Mouse (Mus musculus): Measurements from ENCODE around the gene Tatdn3. TPM values are rescaled to one million over a fixed set of nuclear protein-coding genes. Genes with fewer than 3 reads are reported as not detected.

Tatdn3 gene
- total RNA-seq, 2 experiments from 2014 or later: 11.8 to 12.3 TPM

GRCm38 (mm10) chr1:191075199-191075883 lies 12.6 kb upstream of the Tatdn3 start:
- peak; percentile 21 for DNase-seq

DNA sequence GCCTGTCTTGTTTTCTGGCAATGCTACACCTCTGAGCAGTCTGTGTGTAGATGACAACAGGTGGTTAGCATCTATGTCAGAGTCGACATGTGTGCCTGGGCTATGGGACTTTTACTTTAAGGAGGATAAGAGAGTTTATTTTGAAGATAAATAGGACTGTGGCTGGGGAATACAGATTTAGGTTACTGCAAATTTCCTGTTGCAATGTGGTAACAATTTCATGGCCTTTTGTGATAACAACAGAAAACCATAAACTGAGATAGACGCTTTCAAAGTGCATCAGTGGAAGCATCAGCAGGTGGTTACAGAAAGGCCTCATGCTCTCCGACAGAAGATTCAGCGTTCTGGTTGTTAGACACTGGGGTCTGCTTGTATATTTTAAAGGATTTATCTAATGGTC lies 10.8 kb upstream of the Tatdn3 start:
- DNase-seq: no peak

DNA sequence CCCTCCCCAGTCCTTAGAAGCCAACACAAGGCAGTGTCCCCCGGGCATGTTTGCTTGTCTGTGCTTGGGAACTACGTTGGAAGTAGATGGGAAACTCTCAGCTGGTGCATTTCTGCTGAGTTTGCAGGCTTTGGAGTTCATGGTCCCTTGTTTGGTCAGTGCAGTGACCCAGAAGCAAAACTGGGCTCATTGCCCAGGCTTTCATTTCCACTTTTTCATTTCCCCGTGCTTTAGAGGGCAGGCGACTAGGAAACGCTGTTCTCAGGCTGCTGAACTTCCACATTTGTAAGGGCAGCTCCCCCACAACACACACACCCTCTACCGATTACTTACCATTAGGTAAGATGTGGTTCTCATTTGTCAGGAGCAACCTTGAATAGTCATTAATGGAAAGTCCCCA lies 10.3 kb upstream of the Tatdn3 start:
- DNase-seq: peak; percentile 27

- DNase-seq: no peak
Measured at GRCm38 (mm10) chr1:191072329-191072913, 9.7 kb upstream of the Tatdn3 start.

- no peak for DNase-seq
Measured at GRCm38 (mm10) chr1:191071613-191072012, 8.9 kb upstream of the Tatdn3 start.

DNA sequence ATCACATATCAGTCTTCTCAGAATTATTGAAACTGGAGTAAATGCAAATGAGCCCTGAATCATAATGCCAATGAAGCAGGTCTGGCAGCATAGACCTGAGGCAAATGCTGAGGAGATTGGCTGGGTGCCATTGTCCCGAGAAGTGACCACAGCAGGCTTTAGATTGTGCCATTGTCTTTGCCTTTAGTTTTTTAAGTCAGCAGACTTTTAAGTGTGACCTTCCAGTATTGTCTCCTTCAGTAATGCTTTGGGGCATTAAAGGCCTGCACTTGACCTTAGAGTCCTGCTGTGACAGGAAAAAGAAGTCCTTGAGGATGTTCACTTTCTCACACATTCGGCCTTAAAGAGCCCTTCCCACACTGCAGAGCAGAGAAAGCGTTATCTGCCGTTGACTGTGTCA lies 7.5 kb upstream of the Tatdn3 start:
- DNase-seq: no peak

DNA sequence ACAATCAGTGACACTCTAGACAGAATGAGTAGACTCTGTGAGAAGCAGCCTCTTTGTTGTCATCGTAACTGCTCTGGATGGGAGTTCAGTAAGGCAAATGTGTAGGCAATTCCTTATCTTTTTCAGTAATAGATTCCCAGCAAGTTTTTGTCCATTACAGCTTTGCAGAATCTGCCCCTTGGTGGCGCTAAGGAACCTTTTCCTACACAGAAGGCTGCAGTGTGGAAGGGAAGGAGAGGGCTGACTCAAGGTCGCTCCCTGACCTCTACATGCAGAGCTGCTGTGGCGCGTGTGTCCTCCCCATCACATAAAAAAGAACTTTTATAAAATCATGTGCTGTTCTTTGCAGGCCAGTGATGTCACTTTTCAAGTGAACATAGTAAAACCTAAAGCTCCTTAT lies 5.6 kb upstream of the Tatdn3 start:
- DNase-seq: no peak

- no peak for DNase-seq
Measured at GRCm38 (mm10) chr1:191065188-191065587, 2.5 kb upstream of the Tatdn3 start.

DNA sequence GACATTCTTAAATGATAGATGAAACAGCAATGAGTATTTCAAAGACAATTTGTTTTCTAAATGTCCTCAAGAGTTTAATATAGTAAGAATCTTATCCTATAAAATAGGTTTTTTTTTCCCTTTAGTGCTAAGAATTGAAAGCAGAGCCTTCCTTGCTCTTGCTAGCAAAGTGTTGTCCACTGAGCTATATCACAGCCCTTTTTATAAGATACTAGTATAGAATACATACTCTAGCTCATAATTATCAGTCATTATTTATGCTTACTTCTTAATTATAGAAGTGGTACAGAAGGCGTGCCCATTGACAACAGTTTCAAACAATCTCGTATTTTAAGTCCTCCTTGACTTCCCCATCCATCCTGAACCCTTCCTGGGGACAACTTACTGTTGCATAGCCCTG lies 1.8 kb upstream of the Tatdn3 start:
- no peak for DNase-seq

DNA sequence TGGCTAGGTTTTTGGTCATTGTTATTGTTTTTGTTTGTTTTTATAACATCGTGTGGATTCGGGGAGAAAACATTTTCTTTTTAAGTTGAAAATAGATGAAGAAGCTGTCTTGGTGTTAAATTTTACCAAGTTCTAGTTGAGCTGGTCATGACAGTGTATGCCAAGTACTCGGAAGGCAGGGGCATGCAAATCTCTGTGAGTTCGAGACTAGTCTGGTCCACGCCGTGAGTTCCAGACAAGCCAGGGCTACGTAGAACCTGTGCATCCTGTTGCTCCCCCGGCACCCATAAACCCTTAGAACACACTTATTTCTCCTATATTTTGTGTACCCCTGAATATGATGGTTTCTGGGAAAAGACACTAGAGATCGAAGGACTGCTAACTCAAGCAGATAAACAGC lies 968 bp upstream of the Tatdn3 start:
- no peak for DNase-seq

DNA sequence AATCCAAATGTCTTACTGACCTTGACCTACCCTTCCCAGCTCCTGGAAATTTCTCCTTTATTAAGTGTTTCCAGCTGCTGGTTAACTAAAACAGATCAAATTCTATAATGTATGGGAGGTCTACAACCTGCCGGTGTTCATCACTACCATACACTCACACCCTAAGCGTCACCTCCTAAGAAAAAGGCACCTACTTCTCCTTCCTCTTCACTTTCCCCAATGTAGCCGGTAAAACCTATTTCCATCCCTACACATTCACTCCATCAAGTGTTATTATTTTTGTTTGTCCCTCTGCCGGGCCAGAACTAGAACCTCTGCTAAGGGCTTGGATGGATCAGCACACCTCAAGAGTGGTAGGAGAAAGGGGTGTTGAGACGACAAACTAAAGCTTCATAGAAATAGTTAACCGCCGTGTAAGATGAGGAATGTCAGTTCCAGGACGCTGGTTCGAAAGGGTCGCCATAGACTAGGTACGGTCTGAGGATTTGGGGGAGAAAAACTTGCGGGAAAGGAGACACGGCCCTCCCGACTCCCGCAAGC lies 421 bp downstream of the Tatdn3 start:
- DNase-seq: no peak

DNA sequence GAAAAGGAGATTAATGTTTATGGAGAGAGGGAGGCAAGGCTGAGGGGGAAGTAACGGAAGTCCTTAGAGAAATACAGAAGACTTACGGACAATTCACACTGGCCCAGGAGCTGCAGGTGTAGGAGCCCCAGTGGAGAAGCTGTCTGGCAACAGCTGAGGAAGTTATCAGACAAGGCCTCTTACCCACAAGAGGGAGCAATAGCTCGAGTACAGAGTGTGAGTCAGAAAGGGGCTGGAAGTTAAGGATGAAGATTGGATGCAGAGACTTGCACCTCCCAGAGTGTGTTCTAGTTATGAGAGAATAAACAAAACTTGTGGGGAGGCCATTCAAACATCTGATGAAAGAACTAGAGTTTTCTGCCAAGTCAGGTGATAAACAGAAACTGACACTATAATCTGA lies 5.3 kb downstream of the Tatdn3 start:
- DNase-seq: no peak

GRCm38 (mm10) chr1:191055533-191055873 lies 7.2 kb downstream of the Tatdn3 start:
- DNase-seq: no peak

DNA sequence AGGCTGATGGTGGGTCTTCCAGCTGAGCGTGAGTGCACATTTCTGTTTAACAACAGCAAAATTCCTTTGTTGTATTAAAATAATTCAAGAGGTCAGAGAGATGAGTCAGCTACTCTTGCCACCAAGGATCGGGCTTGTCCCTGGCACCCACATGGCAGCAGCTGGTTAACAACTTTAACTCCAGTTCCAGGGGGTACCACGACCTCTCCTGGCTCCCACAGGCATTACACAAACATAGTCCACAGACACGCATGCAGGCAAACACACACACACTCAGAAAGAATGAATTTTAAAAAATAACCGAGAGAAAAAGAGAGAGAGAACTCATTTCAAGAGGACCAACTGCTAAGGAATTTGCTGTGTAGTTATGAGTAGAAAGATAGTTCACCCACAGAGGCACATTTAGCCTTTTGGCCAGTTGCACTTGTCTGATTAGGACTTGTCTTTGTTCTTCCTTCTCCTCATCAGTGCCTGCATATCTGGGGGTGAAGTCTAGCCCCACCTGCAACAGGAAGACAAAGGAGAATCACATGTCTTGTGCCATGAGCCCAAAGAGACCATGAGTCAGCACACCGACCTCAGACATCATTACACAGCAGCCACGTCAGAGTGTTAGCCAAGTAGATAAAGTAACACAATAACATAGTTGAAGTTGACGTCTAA lies 7.7 kb downstream of the Tatdn3 start:
- DNase-seq: no peak

DNA sequence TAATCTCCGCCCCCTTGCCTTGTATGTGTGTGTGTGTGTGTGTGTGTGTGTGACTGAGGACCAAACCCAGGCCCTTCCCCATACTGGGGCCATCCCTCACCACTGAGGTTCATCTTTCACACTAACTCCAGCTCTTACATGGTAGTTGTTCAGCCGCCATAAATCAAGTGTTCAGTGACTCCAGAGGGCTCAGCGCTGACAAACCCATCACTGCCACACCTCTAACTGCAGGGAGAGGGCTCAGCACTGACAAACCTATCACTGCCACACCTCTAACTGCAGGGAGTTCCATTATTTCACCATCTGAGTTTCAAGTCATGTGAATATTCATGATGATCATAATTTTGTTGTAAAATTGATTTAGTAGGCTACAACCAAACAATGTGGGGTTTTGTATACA lies 9.2 kb downstream of the Tatdn3 start:
- no peak for DNase-seq

DNA sequence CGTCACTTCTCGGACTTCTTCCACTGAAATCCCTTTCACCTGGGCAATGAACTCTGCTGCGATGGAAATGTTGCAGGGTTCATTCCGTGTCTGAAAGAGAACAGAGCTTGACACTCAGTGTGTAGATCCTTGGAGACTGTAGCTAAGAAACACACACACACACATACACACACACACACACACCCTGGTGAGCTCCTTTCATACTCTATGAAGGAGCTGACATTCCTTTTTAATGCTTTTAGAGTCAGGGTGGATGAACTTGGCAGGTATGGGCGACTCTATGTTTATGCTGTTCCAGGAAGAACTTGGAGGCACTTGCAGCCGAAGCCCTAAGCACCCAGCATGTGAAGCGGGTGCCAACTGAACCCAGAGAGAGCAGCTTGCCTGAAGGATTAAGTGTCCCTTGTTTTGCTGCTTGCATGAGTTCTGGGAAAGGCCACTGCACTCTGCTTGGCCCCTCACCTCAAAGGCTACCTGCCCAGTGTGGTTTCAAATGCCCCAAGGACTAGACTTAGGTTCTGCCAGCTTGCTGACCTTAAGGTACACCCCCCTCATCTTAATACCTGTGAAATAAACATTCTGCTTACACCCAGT lies 16.4 kb downstream of the Tatdn3 start:
- peak; percentile 85 for DNase-seq

DNA sequence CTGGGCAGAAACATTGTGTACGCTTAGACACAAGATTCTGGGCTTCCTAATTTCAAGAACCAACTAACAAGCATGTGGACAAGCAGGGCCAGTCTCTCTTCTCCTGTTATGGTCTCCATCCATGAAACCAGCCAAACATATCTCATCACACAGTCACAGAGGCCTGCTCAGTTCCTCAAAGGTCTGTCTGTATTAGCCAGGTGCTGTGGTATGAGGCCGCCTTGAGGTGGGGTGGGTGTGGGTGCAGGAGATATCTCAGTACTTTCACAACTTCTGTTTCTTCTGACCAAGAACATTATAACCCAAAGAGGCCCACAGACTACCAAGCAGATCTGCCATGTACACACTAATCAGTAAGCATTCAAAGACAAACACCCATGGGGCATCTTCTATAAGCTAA lies 17.5 kb downstream of the Tatdn3 start:
- DNase-seq: no peak

- no peak for DNase-seq
Measured at GRCm38 (mm10) chr1:191042688-191043087, 20.0 kb downstream of the Tatdn3 start.

DNA sequence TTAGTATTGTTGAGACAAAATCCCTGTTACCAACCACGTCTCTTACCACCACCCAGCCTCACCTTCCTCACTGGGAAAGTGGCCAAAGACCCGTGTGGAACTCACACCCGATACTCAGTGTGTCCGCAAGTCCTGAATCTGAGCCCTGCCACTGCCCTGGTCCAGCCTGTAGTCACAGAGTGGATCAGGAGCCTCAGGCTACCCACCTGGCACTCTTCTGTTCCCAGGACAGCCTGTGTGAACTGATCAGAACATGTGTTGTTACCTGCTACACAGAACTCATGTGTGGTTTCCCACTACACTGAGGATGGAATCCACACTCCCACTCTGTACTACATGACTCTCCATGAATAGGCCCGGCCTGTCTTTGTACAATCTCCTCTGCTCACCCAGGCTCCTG lies 20.6 kb downstream of the Tatdn3 start:
- DNase-seq: no peak

DNA sequence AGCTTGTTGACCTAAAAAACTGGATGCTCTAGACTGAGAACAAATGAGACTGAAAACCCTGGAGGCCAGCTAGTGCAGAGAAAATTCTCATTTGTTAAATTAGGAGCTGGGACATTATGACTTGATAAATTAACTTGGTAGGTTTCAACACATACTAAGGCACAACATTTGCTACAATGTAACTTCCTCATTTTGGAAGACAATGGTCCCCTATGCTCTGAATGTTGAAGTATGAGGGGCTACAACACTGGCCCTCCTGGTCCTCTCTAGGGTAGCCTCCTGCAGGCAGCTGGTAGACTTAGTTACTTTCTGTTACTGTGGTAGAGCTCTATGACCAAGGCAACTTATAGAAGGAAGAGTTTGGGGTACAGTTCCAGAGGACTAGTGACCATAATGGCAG lies 21.4 kb downstream of the Tatdn3 start:
- DNase-seq: no peak

- DNase-seq: no peak
Measured at GRCm38 (mm10) chr1:191037999-191038398, 24.7 kb downstream of the Tatdn3 start.

GRCm38 (mm10) chr1:191036554-191037334 lies 26.0 kb downstream of the Tatdn3 start, which contains the start of gene Spata45:
Gene Spata45 (plus strand): TSS chr1:191036639.
- DNase-seq: no peak

All from gastrocnemius, postnatal 25 days (tissue).